8 mouse cellular contexts compared by ENCODE assay signal in genomic region chr1:158654571-158655205, GRCm38 (mm10).
DNase-seq lines count a peak whose midpoint lies in the region; ATAC-seq and TF ChIP-seq lines count a peak whose summit lies in the region.

No protein-coding gene starts in this region.

- no peaks in the 10 kb centered on the region for H3K36me3 ChIP-seq in heart, embryonic 12.5 days
- no peaks in the 10 kb centered on the region for H3K36me3 ChIP-seq in ES-E14 (ENCODE audit: control insufficient read depth, insufficient read depth, low read length, poor library complexity, severe bottlenecking)
- peaks cover 22% of the 10 kb centered on the region for H3K36me3 ChIP-seq in forebrain, embryonic 12.5 days (replicated peaks)

- ATAC-seq in heart, embryonic 12.5 days (ENCODE audit: insufficient number of reproducible peaks, low FRiP score), result peak; percentile 63; the same call in 1 of the 2 replicates
- ATAC-seq in forebrain, embryonic 12.5 days (ENCODE audit: low FRiP score), result peak; percentile 90
- ATAC-seq in megakaryocyte, adult 5-6 weeks (ENCODE audit: poor library complexity, severe bottlenecking), result 0 out of 2 replicates have a peak, but pooled peaks have one; percentile 38
- ATAC-seq in inflammation-experienced regulatory T-cells, adult 6 months, result no peak

- H3K9ac ChIP-seq in heart, embryonic 12.5 days, result no peak overlapping the region
- no peak overlapping the region for H3K9ac ChIP-seq in ES-E14 (ENCODE audit: insufficient read depth, low read depth, low read length, poor library complexity, severe bottlenecking)
- H3K9ac ChIP-seq in forebrain, embryonic 12.5 days, result no peak overlapping the region

- 32% methylated on average over 3 of the region's 3 CpGs for WGBS in heart, embryonic 12.5 days
- 45% methylated on average over 3 of the region's 3 CpGs for WGBS in forebrain, embryonic 12.5 days

- no peaks in the 10 kb centered on the region for H3K4me1 ChIP-seq in heart, embryonic 12.5 days (replicated peaks)
- no peaks in the 10 kb centered on the region for H3K4me1 ChIP-seq in ES-E14 (ENCODE audit: control insufficient read depth in 2 of 2, insufficient read depth in 2 of 2, low read length in 2 of 2, poor library complexity in 1 of 2)
- H3K4me1 ChIP-seq in forebrain, embryonic 12.5 days, result peaks cover 4% of the 10 kb centered on the region

- H3K4me2 ChIP-seq in heart, embryonic 12.5 days, result no peak overlapping the region
- no peak overlapping the region for H3K4me2 ChIP-seq in forebrain, embryonic 12.5 days

- no peak overlapping the region for H3K4me3 ChIP-seq in heart, embryonic 12.5 days
- H3K4me3 ChIP-seq in ES-E14 (ENCODE audit: insufficient read depth in 1 of 2, low read depth in 1 of 2, low read length in 2 of 2, poor library complexity in 1 of 2, severe bottlenecking in 1 of 2), result no peak overlapping the region
- H3K4me3 ChIP-seq in forebrain, embryonic 12.5 days (replicated peaks), result no peak overlapping the region

- DNase-seq in heart, adult 8-10 months (ENCODE audit: low spot score), result no peak
- no peak for DNase-seq in ES-E14 (ENCODE audit: low read depth, low spot score)
- no peak for DNase-seq in cerebellum, adult 11-12 months
- DNase-seq in right cerebral cortex, postnatal 10 days (ENCODE audit: low spot score in 2 of 2), result no peak

- H3K27ac ChIP-seq in heart, embryonic 12.5 days (ENCODE audit: poor library complexity, severe bottlenecking), result no peak overlapping the region
- no peak overlapping the region for H3K27ac ChIP-seq in ES-E14 (ENCODE audit: insufficient read depth, low read depth, low read length, poor library complexity, severe bottlenecking)
- H3K27ac ChIP-seq in forebrain, embryonic 12.5 days, result no peak overlapping the region

- H3K9me3 ChIP-seq in heart, embryonic 12.5 days (replicated peaks), result no peaks in the 10 kb centered on the region
- H3K9me3 ChIP-seq in ES-E14 (ENCODE audit: control insufficient read depth, insufficient read depth, low read depth, low read length), result no peaks in the 10 kb centered on the region
- no peaks in the 10 kb centered on the region for H3K9me3 ChIP-seq in forebrain, embryonic 12.5 days

- no peaks in the 10 kb centered on the region for H3K27me3 ChIP-seq in heart, embryonic 12.5 days (replicated peaks)
- H3K27me3 ChIP-seq in forebrain, embryonic 12.5 days, result no peaks in the 10 kb centered on the region

- in situ Hi-C loops in ES-E14 (cut with MboI; ENCODE audit: low sequenced_read_pairs in 2 of 2, unreplicated experiment in 2 of 2), result loop anchor here in 1 of 2 experiments (10.0 kb wide), 1 partner anchor 1090 kb away; no protein-coding TSS in a partner anchor

TF ChIP-seq in ES-E14, 5 proteins besides CTCF, POLR2A, EP300 and RAD21:
- TF ChIP-seq HCFC1 (IDR thresholded peaks at IDR 0.05; ENCODE audit: borderline replicate concordance, insufficient read depth, low read length) (no peak), CHD2 (IDR thresholded peaks at IDR 0.05; ENCODE audit: low read depth, low read length) (no peak), ZC3H11A (IDR thresholded peaks at IDR 0.05; ENCODE audit: borderline replicate concordance, low read depth, low read length) (peak; percentile 65; the same call in 1 of the 2 replicates)
